Mouse (Mus musculus) myocyte (in vitro differentiated cells): ENCODE results near the gene Sppl3.

Experiments
- CEBPB ChIP-seq: IDR thresholded peaks from 2 replicates; pipeline ENCODE4 v1.6.1; 2011; ENCODE audit warnings: mild to moderate bottlenecking, moderate library complexity; ENCODE audit not compliant: poor library complexity, insufficient read depth, severe bottlenecking
- E2F4 ChIP-seq: IDR thresholded peaks from one replicate; pipeline ENCODE4 v1.6.1; 2011; ENCODE audit warnings: mild to moderate bottlenecking, control low read depth, moderate library complexity; ENCODE audit not compliant: insufficient read depth
- MAX ChIP-seq: IDR thresholded peaks from one replicate; pipeline ENCODE4 v1.6.1; 2011; ENCODE audit warnings: low read depth, mild to moderate bottlenecking, control low read depth
- MYOD1 ChIP-seq, 3 experiments: IDR thresholded peaks; one replicate each; pipeline ENCODE4 v1.6.1; 2011; ENCODE audit warnings: control low read depth in 2 of 3, low read depth in 2 of 3, mild to moderate bottlenecking in 2 of 3, moderate library complexity in 1 of 3; ENCODE audit not compliant: insufficient read length in 2 of 3, control insufficient read depth in 1 of 3
- MYOG ChIP-seq, 3 experiments: IDR thresholded peaks; one replicate each; pipeline ENCODE4 v1.6.1; 2011; ENCODE audit warnings: control low read depth in 2 of 3, low read depth in 2 of 3, mild to moderate bottlenecking in 2 of 3; ENCODE audit not compliant: insufficient read length in 2 of 3, control insufficient read depth in 1 of 3, insufficient read depth in 1 of 3
- POLR2A ChIP-seq: IDR thresholded peaks from one replicate; pipeline ENCODE4 v1.6.1; 2011; ENCODE audit warnings: low read depth, mild to moderate bottlenecking, control low read depth, moderate library complexity; ENCODE audit not compliant: insufficient read length
- POLR2AphosphoS2 ChIP-seq: IDR thresholded peaks from one replicate; pipeline ENCODE4 v1.6.1; 2011; ENCODE audit warnings: low read depth, control low read depth; ENCODE audit not compliant: insufficient read length
- REST ChIP-seq: IDR thresholded peaks from one replicate; pipeline ENCODE4 v1.6.1; 2011; ENCODE audit warnings: mild to moderate bottlenecking, control low read depth, moderate library complexity; ENCODE audit not compliant: insufficient read depth, insufficient read length
- TCF12 ChIP-seq: IDR thresholded peaks from one replicate; pipeline ENCODE4 v1.6.1; 2011; ENCODE audit warnings: mild to moderate bottlenecking, control low read depth; ENCODE audit not compliant: poor library complexity, insufficient read depth, severe bottlenecking
- USF1 ChIP-seq: IDR thresholded peaks from one replicate; pipeline ENCODE4 v1.6.1; 2011; ENCODE audit warnings: low read depth, mild to moderate bottlenecking, control low read depth, moderate library complexity

- TF ChIP-seq POLR2AphosphoS2 (no peak), POLR2A (no peak), MAX (no peak), MYOG (IDR thresholded peaks at IDR 0.05; ENCODE audit: control insufficient read depth in 1 of 3, insufficient read depth in 1 of 3, insufficient read length in 2 of 3, low read depth in 2 of 3) (no peak), USF1 (no peak), REST (no peak), MYOD1 (IDR thresholded peaks at IDR 0.05; ENCODE audit: control insufficient read depth in 1 of 3, insufficient read length in 2 of 3, low read depth in 2 of 3) (no peak), CEBPB (no peak), TCF12 (no peak), E2F4 (no peak)
These were observed 88.6 kb downstream of the Sppl3 start for GRCm38 (mm10) chr5:115099530-115099929.
